Comparison of ENCODE assay signal across 16 mouse cellular contexts in genomic region chr5:10495086-10495485, GRCm38 (mm10).
"Had no signal": no experiment of that assay in that cellular context is flagged by ENCODE, and none has a peak within 500 bp of the region (broad histone marks: within the 10 kb centered on the region; RNA-seq: fewer than 3 reads in every experiment).

No protein-coding gene starts in this region.

- DNase-seq: gastrocnemius, postnatal 14 days; gastrocnemius, postnatal 36 days; heart, adult 18-20 months; heart, postnatal 10 days; heart, postnatal 4 days; kidney, adult 18-20 months; kidney, adult 8-10 months; kidney, postnatal 10 days; kidney, postnatal 25 days; kidney, postnatal 4 days; liver; liver, embryonic 13.5 days had no signal

- ATAC-seq: hindbrain, embryonic 16.5 days; inflammation-experienced regulatory T-cells, adult 6 months; intestine, embryonic 15.5 days; intestine, postnatal 0 days had no signal
